Mouse (Mus musculus) testis, postnatal 10 days (tissue): ENCODE measurements around the gene Gtf2h3.

Experiments used
- DNase-seq: peaks from one replicate; pipeline ENCODE4 v3.0.0; 2021; ENCODE audit warnings: low spot score

The Gtf2h3 gene

GRCm38 (mm10) chr5:124637300-124637699 lies 58.4 kb downstream of the Gtf2h3 start:
- DNase-seq: no peak

- DNase-seq: no peak
Measured at GRCm38 (mm10) chr5:124637836-124638235, 58.9 kb downstream of the Gtf2h3 start.
